Mouse (Mus musculus) embryonic facial prominence, embryonic 14.5 days (tissue): Measurements from ENCODE around the gene Pirb. TPM values are rescaled to one million over a fixed set of nuclear protein-coding genes. Genes with fewer than 3 reads are reported as not detected.

Experiments used
- ATAC-seq: fragments of 200-750 bp; cut with Nextera tagmentation; 2 replicates; pipeline ENCODE4 v1.8.0; 2017; ENCODE audit warnings: low read depth, moderate number of reproducible peaks, moderate TSS enrichment
- DNase-seq: peaks from one replicate; pipeline ENCODE4 v3.0.0-alpha.2; 2015; ENCODE audit warnings: low spot score
- H3K27ac ChIP-seq: fragments of 300-500 bp; sonication (generic); replicated peaks from 2 replicates; pipeline ENCODE4 v1.5.1; 2014; ENCODE audit warnings: low read depth, mild to moderate bottlenecking, low read length, moderate library complexity
- H3K27me3 ChIP-seq: fragments of 300-500 bp; sonication (generic); replicated peaks from 2 replicates; pipeline ENCODE4 v1.6.1; 2014; ENCODE audit warnings: low read length; ENCODE audit not compliant: control insufficient read depth, insufficient read depth
- H3K36me3 ChIP-seq: fragments of 300-500 bp; sonication (generic); 2 replicates; pipeline ENCODE4 v1.6.1; 2014; ENCODE audit warnings: low read length, mixed read lengths; ENCODE audit not compliant: control insufficient read depth, insufficient read depth
- H3K4me1 ChIP-seq: fragments of 300-500 bp; sonication (generic); 2 replicates; pipeline ENCODE4 v1.6.1; 2014; ENCODE audit warnings: antibody characterized with exemption, low read length; ENCODE audit not compliant: control insufficient read depth, insufficient read depth
- H3K4me2 ChIP-seq: fragments of 300-500 bp; sonication (generic); 2 replicates; pipeline ENCODE4 v1.6.1; 2014; ENCODE audit warnings: low read depth, mild to moderate bottlenecking, low read length, moderate library complexity, mixed read lengths
- H3K4me3 ChIP-seq: fragments of 300-500 bp; sonication (generic); 2 replicates; pipeline ENCODE4 v1.5.1; 2014; ENCODE audit warnings: low read depth, mild to moderate bottlenecking, low read length
- H3K9ac ChIP-seq: fragments of 300-500 bp; sonication (generic); 2 replicates; pipeline ENCODE4 v1.6.1; 2014; ENCODE audit warnings: low read depth, mild to moderate bottlenecking, low read length, moderate library complexity, mixed read lengths
- H3K9me3 ChIP-seq: fragments of 300-500 bp; sonication (generic); 2 replicates; pipeline ENCODE4 v1.6.1; 2016; ENCODE audit warnings: low read length; ENCODE audit not compliant: control insufficient read depth
- WGBS: fragments of 180-500 bp; shearing (Covaris S2); extraction: QIAGEN DNeasy Blood & Tissue Kit; methylation state at CpG from one replicate; pipeline ENCODE4 v1.1.7; 2014; 5-methylcytosine and 5-hydroxymethylcytosine counted together
- polyA plus RNA-seq: library from polyadenylated mRNA; unstranded; fragments of >200 nt; fragmentation: Nextera tagmentation; extraction: Ambion mirVana; gene quantifications from 2 replicates; pipeline ENCODE4 v1.2.1, GENCODE M21; 2014

Gene Pirb
- polyA plus RNA-seq, 1 experiment from 2014 or later, result 0.92 TPM

DNA sequence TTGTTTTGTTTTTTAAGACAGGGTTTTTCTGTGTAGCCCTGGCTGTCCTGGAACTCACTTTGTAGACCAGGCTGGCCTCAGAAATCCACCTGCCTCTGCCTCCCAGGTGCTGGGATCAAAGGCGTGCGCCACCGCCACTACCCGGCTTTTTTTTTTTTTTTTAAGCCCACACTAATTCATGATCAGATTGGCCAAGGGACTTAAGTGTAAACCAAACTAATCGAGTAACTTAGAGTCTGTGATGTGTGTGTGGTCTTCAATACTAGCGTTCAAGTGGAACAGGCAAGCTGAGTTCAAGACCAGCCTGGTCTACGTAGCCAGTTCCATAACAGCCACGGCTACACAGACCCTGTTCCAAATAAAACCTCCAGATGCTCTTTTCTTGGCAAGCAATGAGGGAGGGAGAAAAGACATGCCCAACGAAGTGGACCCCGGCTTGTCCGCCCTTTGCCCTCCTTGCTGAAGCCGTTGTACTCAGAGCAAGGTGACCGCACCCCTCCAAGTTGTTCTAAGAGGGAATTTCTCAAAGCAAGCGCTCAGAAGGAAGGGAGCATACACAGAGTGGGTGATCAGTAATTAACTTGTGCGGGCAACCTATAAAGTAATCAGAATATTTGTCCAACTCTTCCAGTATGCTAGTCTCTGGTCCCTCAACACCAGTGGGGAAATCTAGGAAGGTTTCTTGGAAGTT, 55.5 kb downstream of the Pirb start:
- H3K36me3 ChIP-seq, result peaks cover 40% of the 10 kb centered on the region
- 27% methylated on average over 15 of the region's 15 CpGs for WGBS
- H3K27ac ChIP-seq, result peak overlapping the region; percentile 88
- ATAC-seq, result peak; percentile 24
- H3K9ac ChIP-seq, result peak overlapping the region; percentile 85
- peaks cover 13% of the 10 kb centered on the region for H3K4me1 ChIP-seq
- peak; percentile 19 for DNase-seq
- H3K27me3 ChIP-seq, result no peaks in the 10 kb centered on the region
- H3K4me2 ChIP-seq, result peak overlapping the region; percentile 78
- H3K4me3 ChIP-seq, result peak overlapping the region; percentile 77
- H3K9me3 ChIP-seq, result no peaks in the 10 kb centered on the region

Other genes with a start within 250 kb of the Pirb start
- 0.22 and 0.29 TPM in 2 replicates for gene Tarm1, start 217.8 kb downstream of the Pirb start, polyA plus RNA-seq
- gene Oscar, start 104.2 kb downstream of the Pirb start, polyA plus RNA-seq, result 0.22 and 0.49 TPM in 2 replicates
- gene Ndufa3, start 103.0 kb downstream of the Pirb start, polyA plus RNA-seq, result 497 and 552 TPM in 2 replicates
- 19.1 and 20.5 TPM in 2 replicates for gene Tfpt, start 90.5 kb downstream of the Pirb start, polyA plus RNA-seq
- 74.0 and 88.2 TPM in 2 replicates for gene Prpf31, start 90.4 kb downstream of the Pirb start, polyA plus RNA-seq
- 50.7 and 51.0 TPM in 2 replicates for gene Cnot3, start 75.1 kb downstream of the Pirb start, polyA plus RNA-seq
- 13.1 and 13.4 TPM in 2 replicates for gene Leng1, start 54.6 kb downstream of the Pirb start, polyA plus RNA-seq
- 6.1 and 7.6 TPM in 2 replicates for gene Tmc4, start 42.8 kb downstream of the Pirb start, polyA plus RNA-seq
- 244 and 268 TPM in 2 replicates for gene Tsen34, start 27.5 kb downstream of the Pirb start, polyA plus RNA-seq
- gene Mboat7, start 26.9 kb downstream of the Pirb start, polyA plus RNA-seq, result 44.5 and 45.6 TPM in 2 replicates
- 1,544 and 1,554 TPM in 2 replicates for gene Rps9, start 16.4 kb downstream of the Pirb start, polyA plus RNA-seq
- not detected in 2 replicates for gene Gm15448, start 105.3 kb upstream of the Pirb start, polyA plus RNA-seq
- gene Pira2, start 124.7 kb upstream of the Pirb start, polyA plus RNA-seq, result 0.22 and 0.58 TPM in 2 replicates
- 0.13 and 0.14 TPM in 2 replicates for gene Gm14548, start 177.7 kb upstream of the Pirb start, polyA plus RNA-seq
- gene Lilra6, start 195.1 kb upstream of the Pirb start, polyA plus RNA-seq, result 0.11 and 0.13 TPM in 2 replicates